In the genomic region with DNA sequence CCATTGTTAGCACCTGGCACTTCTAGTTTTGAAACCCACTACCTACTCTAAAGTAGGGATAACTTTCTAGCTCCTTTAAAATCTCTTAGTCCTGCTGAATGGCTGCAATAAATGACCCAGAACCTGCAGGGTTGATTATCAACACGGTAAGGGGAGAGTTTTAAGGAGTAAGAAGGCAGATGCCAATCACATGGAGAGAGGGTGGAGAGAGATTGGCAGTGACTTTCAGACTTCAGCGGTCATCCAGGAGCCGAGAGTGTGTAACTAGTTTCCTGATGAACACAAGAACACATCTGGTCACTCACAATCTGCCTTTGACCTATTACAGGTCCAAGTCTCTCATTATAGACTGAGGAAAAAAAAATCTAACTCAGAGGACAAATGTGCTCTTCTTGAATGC, we compare ENCODE assay signal across 33 mouse cellular contexts. TPM values are rescaled to one million over a fixed set of nuclear protein-coding genes. Genes with fewer than 3 reads are reported as not detected.
DNase-seq lines count a peak whose midpoint lies in the region; ATAC-seq and TF ChIP-seq lines count a peak whose summit lies in the region.
"Had no signal": no experiment of that assay in that cellular context is flagged by ENCODE, and none has a peak within 500 bp of the region (broad histone marks: within the 10 kb centered on the region; RNA-seq: fewer than 3 reads in every experiment).

A gene (plus strand): TSS at position 189 of the 400 bp plus-strand sequence.

- DNase-seq in kidney, adult 2 months: peak; percentile 72
- DNase-seq in kidney, postnatal 4 days: no peak
- no peak for DNase-seq in limb, embryonic 14.5 days (ENCODE audit: low spot score)
- no peak for DNase-seq in adrenal gland, adult (ENCODE audit: inconsistent age in 2 of 2, low spot score in 1 of 2)
- DNase-seq in left cerebral cortex, postnatal 36 days (ENCODE audit: low spot score in 2 of 2): no peak
- no peak for DNase-seq in layer of hippocampus, adult 8-10 months (ENCODE audit: low spot score in 2 of 2)
- DNase-seq: adrenal gland, postnatal 10 days; cerebellum, adult 18-20 months; cerebellum, postnatal 14 days; forebrain, postnatal 0 days; gastrocnemius, postnatal 25 days; heart, adult 18-20 months; heart, postnatal 4 days; layer of hippocampus, adult 9-11 months; lung, postnatal 4 days; midbrain, embryonic 14.5 days; right cerebral cortex, postnatal 4 days had no signal

- no peak for TF ChIP-seq POLR2A in kidney, adult 2 months (IDR thresholded peaks at IDR 0.05; ENCODE audit: low read depth, low read length)
- TF ChIP-seq POLR2A in limb, embryonic 14.5 days (IDR thresholded peaks at IDR 0.05; ENCODE audit: borderline replicate concordance, extremely low read depth, insufficient read depth, insufficient read length): no peak

- no peaks in the 10 kb centered on the region for H3K27me3 ChIP-seq in kidney, adult 2 months (replicated peaks; ENCODE audit: control insufficient read depth, insufficient read depth, low read length)
- H3K27me3 ChIP-seq in intestine, embryonic 16.5 days (replicated peaks; ENCODE audit: control insufficient read depth, insufficient read depth, low read length): no peaks in the 10 kb centered on the region
- no peaks in the 10 kb centered on the region for H3K27me3 ChIP-seq in kidney, embryonic 16.5 days (ENCODE audit: insufficient read depth, low read length)
- H3K27me3 ChIP-seq in limb, embryonic 14.5 days (ENCODE audit: control insufficient read depth, insufficient read depth, low read length): no peaks in the 10 kb centered on the region
- H3K27me3 ChIP-seq: CH12.LX; heart, embryonic 15.5 days; lung, embryonic 15.5 days; neural tube, embryonic 12.5 days had no signal

- peaks cover 9% of the 10 kb centered on the region; the same call in 1 of the 2 replicates for H3K4me1 ChIP-seq in kidney, adult 2 months (ENCODE audit: control insufficient read depth, insufficient read depth, low read length)
- H3K4me1 ChIP-seq in intestine, embryonic 16.5 days (ENCODE audit: control insufficient read depth, insufficient read depth, low read length): peaks cover 9% of the 10 kb centered on the region
- H3K4me1 ChIP-seq in kidney, embryonic 16.5 days (ENCODE audit: insufficient read depth, low read length): peaks cover 37% of the 10 kb centered on the region
- peaks cover 9% of the 10 kb centered on the region for H3K4me1 ChIP-seq in limb, embryonic 14.5 days (ENCODE audit: control insufficient read depth, insufficient read depth, low read length)
- H3K4me1 ChIP-seq: neural tube, embryonic 12.5 days had no signal

- peak within 1 kb of the TSS; percentile 80 for H3K27ac ChIP-seq in kidney, adult 2 months (ENCODE audit: insufficient read depth, low read depth, low read length)
- peak within 1 kb of the TSS; percentile 55 for H3K27ac ChIP-seq in intestine, embryonic 16.5 days (ENCODE audit: low read length)
- peak within 1 kb of the TSS; percentile 80 for H3K27ac ChIP-seq in kidney, embryonic 16.5 days (ENCODE audit: low read length)
- H3K27ac ChIP-seq in limb, embryonic 14.5 days (replicated peaks; ENCODE audit: low read depth, low read length): no peak within 1 kb of the TSS
- H3K27ac ChIP-seq: heart, embryonic 15.5 days; hindbrain, embryonic 14.5 days; left cerebral cortex, adult 2 months; liver, embryonic 14.5 days; neural tube, embryonic 12.5 days had no signal

- no peaks in the 10 kb centered on the region for H3K9me3 ChIP-seq in intestine, embryonic 16.5 days (ENCODE audit: control insufficient read depth, low read length)
- no peaks in the 10 kb centered on the region for H3K9me3 ChIP-seq in kidney, embryonic 16.5 days (ENCODE audit: low read length)
- no peaks in the 10 kb centered on the region for H3K9me3 ChIP-seq in limb, embryonic 14.5 days (ENCODE audit: control insufficient read depth, low read length)
- H3K9me3 ChIP-seq: G1E; heart, embryonic 15.5 days; lung, embryonic 15.5 days; neural tube, embryonic 12.5 days had no signal

- no peak within 1 kb of the TSS for H3K4me2 ChIP-seq in intestine, embryonic 16.5 days (ENCODE audit: low read depth, low read length)
- H3K4me2 ChIP-seq in kidney, embryonic 16.5 days (replicated peaks; ENCODE audit: low read depth, low read length): peak within 1 kb of the TSS; percentile 20; the same call in 1 of the 2 replicates
- H3K4me2 ChIP-seq in limb, embryonic 14.5 days (replicated peaks; ENCODE audit: low read depth, low read length, severe bottlenecking): 0 out of 2 replicates have a peak within 1 kb of the TSS, but pooled peaks have one; percentile 21
- H3K4me2 ChIP-seq: heart, embryonic 15.5 days; hindbrain, embryonic 14.5 days; lung, embryonic 15.5 days; neural tube, embryonic 12.5 days had no signal

- no peaks in the 10 kb centered on the region; the same call in 1 of the 2 replicates for H3K36me3 ChIP-seq in kidney, adult 2 months (ENCODE audit: control insufficient read depth, insufficient read depth, low read length)
- no peaks in the 10 kb centered on the region for H3K36me3 ChIP-seq in intestine, embryonic 16.5 days (ENCODE audit: control insufficient read depth, insufficient read depth, low read length)
- no peaks in the 10 kb centered on the region for H3K36me3 ChIP-seq in kidney, embryonic 16.5 days (ENCODE audit: insufficient read depth, low read length)
- no peaks in the 10 kb centered on the region for H3K36me3 ChIP-seq in limb, embryonic 14.5 days (ENCODE audit: control insufficient read depth, insufficient read depth, low read length)
- H3K36me3 ChIP-seq: G1E; heart, embryonic 15.5 days; lung, embryonic 15.5 days; neural tube, embryonic 12.5 days had no signal

- ATAC-seq in intestine, embryonic 16.5 days: no peak
- ATAC-seq in kidney, embryonic 16.5 days (ENCODE audit: low FRiP score, low TSS enrichment): no peak; the same call in 1 of the 2 replicates
- no peak for ATAC-seq in limb, embryonic 14.5 days (ENCODE audit: low FRiP score, low read depth)
- ATAC-seq: forebrain, postnatal 0 days; Patski had no signal

- no peak within 1 kb of the TSS for H3K9ac ChIP-seq in intestine, embryonic 16.5 days (ENCODE audit: low read depth, low read length)
- H3K9ac ChIP-seq in kidney, embryonic 16.5 days (replicated peaks; ENCODE audit: low read length): 0 out of 2 replicates have a peak within 1 kb of the TSS, but pooled peaks have one; percentile 43
- H3K9ac ChIP-seq in limb, embryonic 14.5 days (ENCODE audit: low read depth, low read length, severe bottlenecking): no peak within 1 kb of the TSS
- H3K9ac ChIP-seq: forebrain, postnatal 0 days; heart, embryonic 15.5 days; hindbrain, embryonic 14.5 days; liver, embryonic 14.5 days; lung, embryonic 15.5 days; neural tube, embryonic 12.5 days had no signal

- no peak for TF ChIP-seq CTCF in kidney, adult 2 months (conservative IDR thresholded peaks at IDR 0.05; ENCODE audit: insufficient read depth, insufficient read length, low read depth, low read length)

- intact Hi-C loops in left cerebral cortex, postnatal 36 days (cut with DNase I): no loop called here

- 19% methylated on average over 3 of the region's 3 CpGs for WGBS in kidney, adult 2 months
- 63% methylated on average over 3 of the region's 3 CpGs for whole genome bisulfite sequencing in intestine, embryonic 16.5 days
- 33% methylated on average over 3 of the region's 3 CpGs for WGBS in kidney, embryonic 16.5 days
- 22% methylated on average over 3 of the region's 3 CpGs for WGBS in limb, embryonic 14.5 days

- peak within 1 kb of the TSS; percentile 55 for H3K4me3 ChIP-seq in kidney, adult 2 months (ENCODE audit: insufficient read depth, low read depth, low read length)
- no peak within 1 kb of the TSS for H3K4me3 ChIP-seq in intestine, embryonic 16.5 days (ENCODE audit: low read length)
- peak within 1 kb of the TSS; percentile 23 for H3K4me3 ChIP-seq in kidney, embryonic 16.5 days (ENCODE audit: low read length)
- H3K4me3 ChIP-seq in limb, embryonic 14.5 days (replicated peaks; ENCODE audit: low read length): no peak within 1 kb of the TSS
- H3K4me3 ChIP-seq: heart, embryonic 15.5 days; left cerebral cortex, adult 2 months; lung, embryonic 15.5 days; neural tube, embryonic 12.5 days had no signal

RNA-seq across cellular contexts. Expression of the gene that starts here (rescaled TPM):
- polyA plus RNA-seq in kidney, adult 2 months (2012; rRNA removed): 124 and 212 TPM in 2 replicates
- polyA plus RNA-seq in intestine, embryonic 16.5 days (2015; fragmentation: Nextera tagmentation; extraction: Ambion mirVana): 0.11 TPM in 1 of 2 replicates, not detected in the other
- 61.5 and 63.1 TPM in 2 replicates for polyA plus RNA-seq in kidney, embryonic 16.5 days (2015; fragmentation: Nextera tagmentation; extraction: Ambion mirVana)
- polyA plus RNA-seq in limb, embryonic 14.5 days (2012; rRNA removed): not detected in 2 replicates
- polyA plus RNA-seq in limb, embryonic 14.5 days (2014; fragmentation: Nextera tagmentation; extraction: Ambion mirVana): not detected in 2 replicates
- not detected for total RNA-seq in left cerebral cortex, postnatal 36 days (2021)
- not detected for total RNA-seq in layer of hippocampus, adult 8-10 months (2022)
- total RNA-seq: adrenal gland, postnatal 10 days; CH12.LX; forebrain, postnatal 0 days; gastrocnemius, postnatal 25 days; heart, adult 18-20 months; heart, postnatal 4 days; left cerebral cortex, adult 2 months; megakaryocyte-erythroid progenitor cell, adult 5-6 weeks had no signal
- polyA plus RNA-seq: embryonic facial prominence, embryonic 11.5 days; forebrain, embryonic 11.5 days; forebrain, postnatal 0 days; G1E; heart, embryonic 15.5 days; limb, embryonic 11.5 days; liver, embryonic 14.5 days; midbrain, embryonic 14.5 days; neural tube, embryonic 12.5 days; thymus, postnatal 0 days had no signal

Comparison
In these comparisons a context has a peak if more than half of its experiments do, and no peak if none do; other contexts are left out.
1. RNA of the gene that starts here (polyA plus RNA-seq): 124 to 212 TPM in kidney, adult 2 months and 61.5 to 63.1 TPM in kidney, embryonic 16.5 days; 0.11 TPM in intestine, embryonic 16.5 days and not detected in limb, embryonic 14.5 days; every median in the first group is over 10 times any median in the second.
2. H3K4me3 ChIP-seq: peak in kidney, adult 2 months (single experiment) and kidney, embryonic 16.5 days (single experiment); none in intestine, embryonic 16.5 days (single experiment) and limb, embryonic 14.5 days (single experiment).